Mouse (Mus musculus): ENCODE data around the gene Map3k21. TPM values are rescaled to one million over a fixed set of nuclear protein-coding genes. Genes with fewer than 3 reads are reported as not detected.

Gene Map3k21
- polyA plus RNA-seq, 1 experiment from 2014 or later = 0.17 TPM

GRCm38 (mm10) chr8:125950007-125950940 lies 40.0 kb downstream of the Map3k21 start:
- no peak overlapping the region for H3K4me2 ChIP-seq (ENCODE audit: low read length)
- H3K4me1 ChIP-seq (ENCODE audit: control insufficient read depth, insufficient read depth, low read length) = no peaks in the 10 kb centered on the region
- H3K9me3 ChIP-seq (replicated peaks; ENCODE audit: control insufficient read depth, low read length) = no peaks in the 10 kb centered on the region
- H3K4me3 ChIP-seq (ENCODE audit: low read depth, low read length) = no peak overlapping the region
- DNase-seq (ENCODE audit: low spot score) (peak; percentile 98), ATAC-seq (peak; percentile 90)
- no peaks in the 10 kb centered on the region for H3K27me3 ChIP-seq (replicated peaks; ENCODE audit: control insufficient read depth, insufficient read depth, low read length)
- no peak overlapping the region for H3K9ac ChIP-seq (ENCODE audit: low read length)
- 22% methylated on average over 23 of the region's 23 CpGs for WGBS
- no peaks in the 10 kb centered on the region for H3K36me3 ChIP-seq (ENCODE audit: control insufficient read depth, insufficient read depth, low read length)
- H3K27ac ChIP-seq (ENCODE audit: low read depth, low read length) = no peak overlapping the region

- H3K9me3 ChIP-seq (replicated peaks; ENCODE audit: control insufficient read depth, low read length) = peaks cover 2% of the 10 kb centered on the region; the same call in 1 of the 2 replicates
- no peak overlapping the region for H3K27ac ChIP-seq (ENCODE audit: low read depth, low read length)
- H3K4me2 ChIP-seq (ENCODE audit: low read length) = no peak overlapping the region
- 11% methylated on average over 11 of the region's 11 CpGs for WGBS
- no peaks in the 10 kb centered on the region for H3K36me3 ChIP-seq (ENCODE audit: control insufficient read depth, insufficient read depth, low read length)
- DNase-seq (ENCODE audit: low spot score) = peak; percentile 73
- no peak overlapping the region for H3K9ac ChIP-seq (ENCODE audit: low read length)
- no peak overlapping the region for H3K4me3 ChIP-seq (ENCODE audit: low read depth, low read length)
- H3K27me3 ChIP-seq (replicated peaks; ENCODE audit: control insufficient read depth, insufficient read depth, low read length) = no peaks in the 10 kb centered on the region
- no peaks in the 10 kb centered on the region for H3K4me1 ChIP-seq (ENCODE audit: control insufficient read depth, insufficient read depth, low read length)
- ATAC-seq = 0 out of 2 replicates have a peak, but pooled peaks have one; percentile 15
Measured at GRCm38 (mm10) chr8:125955671-125956070, 45.4 kb downstream of the Map3k21 start.

GRCm38 (mm10) chr8:125956796-125957195 lies 46.5 kb downstream of the Map3k21 start:
- no peak overlapping the region for H3K4me2 ChIP-seq (ENCODE audit: low read length)
- 80% methylated on average over 9 of the region's 9 CpGs for WGBS

GRCm38 (mm10) chr8:125957226-125957993 lies 47.2 kb downstream of the Map3k21 start:
- WGBS = 79% methylated on average over 13 of the region's 13 CpGs
- Histone ChIP-seq H3K27ac (ENCODE audit: low read depth, low read length) (no peak overlapping the region), H3K9me3 (replicated peaks; ENCODE audit: control insufficient read depth, low read length) (peaks cover 4% of the 10 kb centered on the region; the same call in 1 of the 2 replicates), H3K36me3 (ENCODE audit: control insufficient read depth, insufficient read depth, low read length) (no peaks in the 10 kb centered on the region), H3K4me3 (ENCODE audit: low read depth, low read length) (no peak overlapping the region), H3K4me1 (ENCODE audit: control insufficient read depth, insufficient read depth, low read length) (no peaks in the 10 kb centered on the region), H3K9ac (ENCODE audit: low read length) (no peak overlapping the region), H3K4me2 (ENCODE audit: low read length) (no peak overlapping the region), H3K27me3 (replicated peaks; ENCODE audit: control insufficient read depth, insufficient read depth, low read length) (no peaks in the 10 kb centered on the region)
- DNase-seq (ENCODE audit: low spot score) (no peak), ATAC-seq (no peak)

More at GRCm38 (mm10) chr8:125956796-125957195, 46.5 kb downstream of the Map3k21 start:
- no peak overlapping the region for H3K9ac ChIP-seq (ENCODE audit: low read length)
- ATAC-seq (no peak), DNase-seq (ENCODE audit: low spot score) (no peak)
- no peaks in the 10 kb centered on the region for H3K36me3 ChIP-seq (ENCODE audit: control insufficient read depth, insufficient read depth, low read length)
- no peak overlapping the region for H3K27ac ChIP-seq (ENCODE audit: low read depth, low read length)
- H3K9me3 ChIP-seq (replicated peaks; ENCODE audit: control insufficient read depth, low read length) = peaks cover 4% of the 10 kb centered on the region; the same call in 1 of the 2 replicates
- no peak overlapping the region for H3K4me3 ChIP-seq (ENCODE audit: low read depth, low read length)
- H3K4me1 ChIP-seq (ENCODE audit: control insufficient read depth, insufficient read depth, low read length) = no peaks in the 10 kb centered on the region
- H3K27me3 ChIP-seq (replicated peaks; ENCODE audit: control insufficient read depth, insufficient read depth, low read length) = no peaks in the 10 kb centered on the region

GRCm38 (mm10) chr8:125957994-125958368 lies 47.7 kb downstream of the Map3k21 start:
- peaks cover 4% of the 10 kb centered on the region; the same call in 1 of the 2 replicates for H3K9me3 ChIP-seq (replicated peaks; ENCODE audit: control insufficient read depth, low read length)

GRCm38 (mm10) chr8:125959363-125959771 lies 49.1 kb downstream of the Map3k21 start:
- Histone ChIP-seq H3K9me3 (replicated peaks; ENCODE audit: control insufficient read depth, low read length) (peaks cover 4% of the 10 kb centered on the region; the same call in 1 of the 2 replicates), H3K4me2 (ENCODE audit: low read length) (no peak overlapping the region), H3K36me3 (ENCODE audit: control insufficient read depth, insufficient read depth, low read length) (no peaks in the 10 kb centered on the region), H3K9ac (ENCODE audit: low read length) (no peak overlapping the region), H3K4me1 (ENCODE audit: control insufficient read depth, insufficient read depth, low read length) (peaks cover 2% of the 10 kb centered on the region; the same call in 1 of the 2 replicates), H3K27me3 (replicated peaks; ENCODE audit: control insufficient read depth, insufficient read depth, low read length) (no peaks in the 10 kb centered on the region), H3K4me3 (ENCODE audit: low read depth, low read length) (no peak overlapping the region), H3K27ac (ENCODE audit: low read depth, low read length) (no peak overlapping the region)
- WGBS = 62% methylated on average over 4 of the region's 4 CpGs
- ATAC-seq (no peak), DNase-seq (ENCODE audit: low spot score) (peak; percentile 29)

More at GRCm38 (mm10) chr8:125957994-125958368, 47.7 kb downstream of the Map3k21 start:
- no peak overlapping the region for H3K9ac ChIP-seq (ENCODE audit: low read length)
- H3K4me1 ChIP-seq (ENCODE audit: control insufficient read depth, insufficient read depth, low read length) = no peaks in the 10 kb centered on the region
- no peak for ATAC-seq
- no peaks in the 10 kb centered on the region for H3K27me3 ChIP-seq (replicated peaks; ENCODE audit: control insufficient read depth, insufficient read depth, low read length)
- H3K4me3 ChIP-seq (ENCODE audit: low read depth, low read length) = no peak overlapping the region
- DNase-seq (ENCODE audit: low spot score) = no peak
- no peak overlapping the region for H3K27ac ChIP-seq (ENCODE audit: low read depth, low read length)
- 89% methylated on average over 1 of the region's 1 CpGs for WGBS
- H3K36me3 ChIP-seq (ENCODE audit: control insufficient read depth, insufficient read depth, low read length) = no peaks in the 10 kb centered on the region
- no peak overlapping the region for H3K4me2 ChIP-seq (ENCODE audit: low read length)

- 88% methylated on average over 8 of the region's 8 CpGs for WGBS
- no peak overlapping the region for H3K9ac ChIP-seq (ENCODE audit: low read length)
Measured at GRCm38 (mm10) chr8:125960037-125960436, 49.8 kb downstream of the Map3k21 start.

GRCm38 (mm10) chr8:125961790-125962189 lies 51.5 kb downstream of the Map3k21 start:
- Histone ChIP-seq H3K9me3 (replicated peaks; ENCODE audit: control insufficient read depth, low read length) (peaks cover 4% of the 10 kb centered on the region; the same call in 1 of the 2 replicates), H3K9ac (ENCODE audit: low read length) (no peak overlapping the region), H3K27ac (ENCODE audit: low read depth, low read length) (no peak overlapping the region), H3K36me3 (ENCODE audit: control insufficient read depth, insufficient read depth, low read length) (no peaks in the 10 kb centered on the region), H3K4me3 (ENCODE audit: low read depth, low read length) (no peak overlapping the region), H3K27me3 (replicated peaks; ENCODE audit: control insufficient read depth, insufficient read depth, low read length) (no peaks in the 10 kb centered on the region), H3K4me1 (ENCODE audit: control insufficient read depth, insufficient read depth, low read length) (peaks cover 2% of the 10 kb centered on the region; the same call in 1 of the 2 replicates), H3K4me2 (ENCODE audit: low read length) (no peak overlapping the region)
- ATAC-seq (no peak), DNase-seq (ENCODE audit: low spot score) (peak; percentile 58)
- 28% methylated on average over 6 of the region's 6 CpGs for WGBS

More at GRCm38 (mm10) chr8:125960037-125960436, 49.8 kb downstream of the Map3k21 start:
- Histone ChIP-seq H3K4me2 (ENCODE audit: low read length) (no peak overlapping the region), H3K9me3 (replicated peaks; ENCODE audit: control insufficient read depth, low read length) (peaks cover 4% of the 10 kb centered on the region; the same call in 1 of the 2 replicates), H3K4me1 (ENCODE audit: control insufficient read depth, insufficient read depth, low read length) (peaks cover 2% of the 10 kb centered on the region; the same call in 1 of the 2 replicates), H3K36me3 (ENCODE audit: control insufficient read depth, insufficient read depth, low read length) (no peaks in the 10 kb centered on the region), H3K27ac (ENCODE audit: low read depth, low read length) (no peak overlapping the region), H3K4me3 (ENCODE audit: low read depth, low read length) (no peak overlapping the region), H3K27me3 (replicated peaks; ENCODE audit: control insufficient read depth, insufficient read depth, low read length) (no peaks in the 10 kb centered on the region)
- no peak for DNase-seq (ENCODE audit: low spot score)
- ATAC-seq = no peak

Data from forebrain, embryonic 14.5 days (tissue).